Mouse (Mus musculus) lung, postnatal 14 days (tissue): ENCODE measurements at regions not wholly inside any gene's neighbourhood (a gene's known extent, or its start where the extent isn't known, plus 50 kb on each side); places are given as distances from the start of the nearest gene placed in this dataset.

Source experiments
- DNase-seq: peaks from one replicate; pipeline ENCODE4 v3.0.0; 2021

GRCm38 (mm10) chr9:14108798-14109197 is 166.1 kb upstream of the Sesn3 start:
- DNase-seq, result no peak

GRCm38 (mm10) chr9:14109492-14109891 is 165.4 kb upstream of the Sesn3 start:
- DNase-seq, result no peak

- no peak for DNase-seq
These were observed 163.2 kb upstream of the Sesn3 start for GRCm38 (mm10) chr9:14111713-14112112.

GRCm38 (mm10) chr9:14115521-14115920 is 159.3 kb upstream of the Sesn3 start:
- DNase-seq, result no peak

GRCm38 (mm10) chr9:14116097-14116840 is 158.6 kb upstream of the Sesn3 start:
- DNase-seq, result no peak

- no peak for DNase-seq
These were observed 141.5 kb upstream of the Sesn3 start for GRCm38 (mm10) chr9:14133372-14133771.

- DNase-seq, result no peak
These were observed 139.9 kb upstream of the Sesn3 start for GRCm38 (mm10) chr9:14134894-14135450.

- DNase-seq, result no peak
These were observed 133.5 kb upstream of the Sesn3 start for GRCm38 (mm10) chr9:14141321-14141720.

- DNase-seq, result no peak
These were observed 130.9 kb upstream of the Sesn3 start for GRCm38 (mm10) chr9:14143988-14144387.

GRCm38 (mm10) chr9:14147088-14147487 is 127.8 kb upstream of the Sesn3 start:
- peak; percentile 4 for DNase-seq

- no peak for DNase-seq
These were observed 127.1 kb upstream of the Sesn3 start for GRCm38 (mm10) chr9:14147731-14148130.

GRCm38 (mm10) chr9:14150288-14150687 is 124.6 kb upstream of the Sesn3 start:
- no peak for DNase-seq

- DNase-seq, result no peak
These were observed 117.9 kb upstream of the Sesn3 start for GRCm38 (mm10) chr9:14156967-14157366.

GRCm38 (mm10) chr9:14158096-14158837 is 116.6 kb upstream of the Sesn3 start:
- no peak for DNase-seq

GRCm38 (mm10) chr9:14160207-14160606 is 114.7 kb upstream of the Sesn3 start:
- DNase-seq, result no peak

GRCm38 (mm10) chr9:14171589-14172240 is 103.2 kb upstream of the Sesn3 start:
- no peak for DNase-seq

- DNase-seq, result peak; percentile 49
These were observed 101.1 kb upstream of the Sesn3 start for GRCm38 (mm10) chr9:14173631-14174323.

GRCm38 (mm10) chr9:14174324-14175040 is 100.4 kb upstream of the Sesn3 start:
- no peak for DNase-seq

- peak; percentile 7 for DNase-seq
These were observed 99.6 kb upstream of the Sesn3 start for GRCm38 (mm10) chr9:14175041-14175881.

- no peak for DNase-seq
These were observed 95.1 kb upstream of the Sesn3 start for GRCm38 (mm10) chr9:14179777-14180176.

- DNase-seq, result no peak
These were observed 90.6 kb upstream of the Sesn3 start for GRCm38 (mm10) chr9:14184261-14184660.
